Mouse (Mus musculus) bone marrow macrophage, adult 2 months (primary cell): ENCODE measurements around the gene Fam160a1.

Source experiments
- CTCF ChIP-seq: IDR thresholded peaks from 2 replicates; pipeline ENCODE4 v1.5.1; 2012; ENCODE audit warnings: low read depth, mild to moderate bottlenecking, low read length, moderate library complexity
- POLR2A ChIP-seq: IDR thresholded peaks from 2 replicates; pipeline ENCODE4 v1.6.1; 2012; ENCODE audit warnings: mild to moderate bottlenecking, low read depth, low read length, borderline replicate concordance

DNA sequence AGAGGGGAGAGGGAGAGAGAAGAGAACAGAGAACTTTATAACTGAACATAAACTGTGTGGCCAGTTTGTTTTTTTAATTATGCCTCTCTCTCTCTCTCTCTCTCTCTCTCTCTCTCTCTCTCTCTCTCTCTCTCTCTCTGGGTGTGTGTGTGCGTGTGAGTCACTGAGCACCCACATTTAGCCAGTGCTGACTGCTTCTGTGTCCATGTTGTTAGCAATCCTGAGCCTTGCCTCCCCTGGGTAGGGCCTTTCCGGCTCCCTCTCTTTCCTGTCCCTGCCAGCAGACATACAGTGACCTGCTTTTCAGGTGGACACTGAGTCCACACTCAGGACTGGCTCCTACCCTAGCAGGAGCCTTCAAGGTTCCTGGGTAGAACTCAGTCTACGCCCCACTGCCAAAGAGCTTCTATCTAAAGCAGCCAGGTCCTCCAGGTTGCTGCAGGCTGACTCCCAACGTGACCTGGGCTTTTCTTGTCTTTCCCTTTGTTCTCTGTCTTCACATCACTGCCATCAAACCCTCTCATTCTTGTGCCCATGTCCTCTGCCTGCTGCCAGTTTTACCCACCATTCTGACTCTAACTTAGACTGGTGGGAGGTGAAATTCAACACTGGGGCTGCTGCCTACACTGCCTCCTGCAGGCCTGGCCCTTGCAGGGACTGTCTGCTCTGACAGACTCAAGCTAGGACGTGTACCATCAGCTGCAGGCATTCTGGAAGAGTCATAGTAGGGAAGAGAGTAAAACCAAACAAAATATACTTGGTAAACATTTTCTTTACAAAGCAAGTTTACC lies 83.0 kb downstream of the Fam160a1 start:
- TF ChIP-seq CTCF (no peak), POLR2A (no peak)
